Mouse (Mus musculus) testis, adult 2 months (tissue): ENCODE measurements around the gene Madcam1.

Experiments
- CTCF ChIP-seq: fragments of 200-500 bp; IDR thresholded peaks from 2 replicates; pipeline ENCODE4 v1.5.1; 2012; ENCODE audit warnings: low read depth, mild to moderate bottlenecking, inconsistent platforms, low read length, moderate library complexity; ENCODE audit not compliant: control insufficient read depth, insufficient read depth, insufficient replicate concordance
- POLR2A ChIP-seq: fragments of 200-500 bp; IDR thresholded peaks from 2 replicates; pipeline ENCODE4 v1.6.1; 2012; ENCODE audit warnings: low read depth, mild to moderate bottlenecking, inconsistent platforms, low read length, moderate library complexity; ENCODE audit not compliant: control insufficient read depth

DNA sequence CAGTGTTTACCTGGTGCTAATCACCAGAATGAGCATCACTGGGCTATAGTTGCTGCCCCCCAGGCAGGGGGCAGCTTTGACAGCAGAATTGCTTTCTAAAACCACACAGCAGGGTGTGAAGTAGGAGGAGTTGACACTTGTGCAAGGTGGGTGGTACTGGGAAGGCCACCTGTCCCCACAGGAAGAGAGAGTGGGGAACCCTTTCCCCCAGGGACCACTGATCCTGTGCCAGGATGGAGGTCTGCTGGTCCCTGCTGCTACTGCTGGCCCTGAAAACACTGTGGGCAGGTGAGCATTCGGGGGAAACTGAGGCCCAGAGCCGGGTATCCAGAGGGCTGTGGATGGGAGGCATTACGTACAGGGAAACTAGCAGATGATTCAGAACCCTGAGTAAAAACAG is 24.8 kb downstream of the Madcam1 start:
- TF ChIP-seq CTCF = no peak
- TF ChIP-seq POLR2A = no peak
